Mouse (Mus musculus) urinary bladder, adult 2 months (tissue): ENCODE measurements around the gene Rab3b. TPM values are rescaled to one million over a fixed set of nuclear protein-coding genes. Genes with fewer than 3 reads are reported as not detected.
"Not testable (repeated sequence)": the region's sequence is repeated elsewhere in the genome, so short reads cannot be mapped to it uniquely, and the experiment has no call there.

Experiments used
- DNase-seq: peaks from one replicate; pipeline ENCODE4 v3.0.0; 2022; ENCODE audit warnings: low spot score
- polyA plus RNA-seq: library from polyadenylated mRNA; depleted of rRNA; stranded (reverse); fragments of >200 nt; gene quantifications from 2 replicates; pipeline ENCODE4 v1.2.3, GENCODE M21; 2012

Rab3b gene
- polyA plus RNA-seq, 1 experiment = 3.3 TPM

GRCm38 (mm10) chr4:108890876-108891275, 12.0 kb downstream of the Rab3b start:
- DNase-seq = no peak

DNA sequence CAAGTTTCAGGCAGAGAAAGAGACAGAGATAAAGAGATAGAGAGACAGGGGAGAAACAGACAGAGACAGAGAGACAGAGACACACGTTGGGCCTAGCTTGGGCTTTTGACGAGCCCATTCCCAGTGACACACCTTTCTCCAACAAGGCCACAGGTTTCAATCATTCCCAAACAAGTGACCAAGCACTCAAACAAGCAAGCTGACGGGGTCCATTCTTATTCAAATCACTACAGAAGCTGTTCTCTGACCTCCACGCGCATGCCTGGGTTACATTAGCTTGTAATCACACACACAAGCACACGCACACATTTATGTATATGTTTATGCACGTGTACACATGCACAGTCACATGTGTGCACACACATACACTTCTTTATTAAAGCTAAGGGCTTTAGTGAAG, 21.6 kb downstream of the Rab3b start:
- DNase-seq = no peak

DNA sequence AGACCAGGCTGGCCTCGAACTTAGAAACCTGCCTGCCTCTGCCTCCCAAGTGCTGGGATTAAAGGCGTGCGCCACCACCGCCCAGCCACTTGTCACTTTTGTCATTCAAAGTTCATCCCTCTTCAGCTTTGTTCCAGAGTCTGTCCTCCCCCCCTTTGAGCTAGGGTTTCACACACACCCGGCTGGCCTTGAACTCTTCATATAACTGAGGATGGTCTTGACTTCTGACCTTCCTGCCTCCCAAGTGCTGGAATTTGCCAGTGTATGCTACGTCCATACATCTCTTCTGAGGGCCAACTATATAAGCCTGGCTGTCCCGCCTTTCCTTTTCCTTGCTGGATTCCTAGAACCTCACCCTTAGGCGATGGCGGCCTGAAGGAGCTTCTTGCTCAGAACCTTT, 24.0 kb downstream of the Rab3b start:
- DNase-seq = no peak

DNA sequence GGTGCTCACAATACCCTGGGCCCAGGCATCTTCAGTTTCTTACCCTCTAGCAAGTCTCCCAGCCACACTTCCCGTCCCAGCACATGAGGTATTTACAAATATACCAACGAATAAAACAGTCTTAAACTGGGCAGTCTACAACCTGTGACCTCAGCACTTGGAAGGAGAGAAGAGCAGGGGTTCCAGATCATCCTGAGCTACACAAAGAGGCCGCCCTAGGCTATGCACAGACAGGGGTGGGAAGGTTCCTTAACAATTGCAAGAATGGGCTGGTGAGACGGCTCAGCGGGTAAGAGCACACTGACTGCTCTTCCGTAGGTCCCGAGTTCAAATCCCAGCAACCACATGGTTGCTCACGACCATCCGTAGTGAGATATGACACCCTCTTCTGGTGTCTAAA, 24.5 kb downstream of the Rab3b start:
- DNase-seq = no peak

GRCm38 (mm10) chr4:108904076-108904475, 25.2 kb downstream of the Rab3b start:
- DNase-seq = no peak

GRCm38 (mm10) chr4:108904790-108905189, 25.9 kb downstream of the Rab3b start:
- no peak for DNase-seq

- no peak for DNase-seq
These were observed 27.0 kb downstream of the Rab3b start for GRCm38 (mm10) chr4:108905859-108906258.

DNA sequence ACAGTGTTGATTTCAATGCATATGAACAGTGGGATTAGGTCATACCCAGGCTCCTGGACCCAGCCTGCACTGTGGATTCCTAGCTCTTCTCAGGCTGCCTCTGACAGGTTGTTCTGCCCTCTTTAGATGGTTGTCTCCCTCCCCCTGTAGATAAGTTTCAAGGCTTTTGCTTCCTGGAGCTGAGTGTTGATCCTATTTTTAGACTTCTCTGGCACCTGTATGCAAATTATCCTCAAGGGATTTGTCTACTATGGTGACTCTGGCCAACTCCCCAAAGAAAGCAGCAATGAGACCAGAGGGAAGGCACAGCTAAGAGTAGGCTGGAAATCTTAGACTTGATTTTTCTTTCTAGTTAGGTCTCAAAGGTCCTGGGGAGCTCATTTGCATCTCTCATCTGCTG, 28.6 kb downstream of the Rab3b start:
- DNase-seq = no peak

- DNase-seq = no peak
These were observed 31.1 kb downstream of the Rab3b start for GRCm38 (mm10) chr4:108909872-108910425.

DNA sequence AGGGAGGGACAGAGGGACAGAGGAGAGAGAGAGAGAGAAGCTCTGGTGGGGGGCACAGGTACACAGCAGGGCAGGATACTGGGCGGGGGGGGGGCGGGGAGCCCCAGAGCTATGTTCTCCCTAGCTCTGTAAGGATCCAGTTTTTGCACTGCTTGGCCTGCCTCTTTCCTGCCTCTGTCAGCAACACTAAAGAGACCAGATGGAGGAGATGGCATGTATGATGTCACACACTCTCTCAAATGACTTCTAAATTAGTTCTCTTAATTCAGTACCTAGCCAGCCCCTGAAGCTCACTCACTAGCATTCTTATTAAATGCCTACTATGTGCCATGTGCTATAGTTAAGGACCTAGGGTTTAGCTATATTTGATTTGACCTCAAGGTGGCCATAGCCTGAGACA, 33.0 kb downstream of the Rab3b start:
- DNase-seq = no peak

- no peak for DNase-seq
These were observed 34.3 kb downstream of the Rab3b start for GRCm38 (mm10) chr4:108913180-108913579.

- DNase-seq = no peak
These were observed 35.5 kb downstream of the Rab3b start for GRCm38 (mm10) chr4:108914391-108914790.

- no peak for DNase-seq
These were observed 36.2 kb downstream of the Rab3b start for GRCm38 (mm10) chr4:108915101-108915500.

GRCm38 (mm10) chr4:108917654-108918053, 38.8 kb downstream of the Rab3b start:
- no peak for DNase-seq

- DNase-seq = not testable (repeated sequence)
These were observed 49.1 kb downstream of the Rab3b start for GRCm38 (mm10) chr4:108927945-108928344.

DNA sequence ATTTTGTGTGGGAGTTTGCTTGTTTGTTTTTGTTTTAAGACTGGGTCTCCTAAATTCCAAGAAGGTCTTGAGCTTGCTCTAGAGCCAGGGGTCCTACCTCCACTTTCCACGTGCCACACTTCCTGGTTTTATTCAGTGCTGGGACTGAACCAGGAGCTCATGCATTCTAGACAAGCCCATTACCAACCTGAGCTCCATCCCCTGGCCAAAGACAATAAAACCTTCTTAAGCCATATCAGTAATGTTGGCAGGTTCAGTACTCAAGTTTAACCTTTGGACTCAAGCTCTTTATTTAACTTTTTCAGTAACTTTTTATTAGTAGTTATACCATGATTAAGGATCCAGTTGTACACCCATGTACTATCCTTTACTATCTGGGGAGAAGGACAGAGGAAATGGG, 54.3 kb downstream of the Rab3b start:
- DNase-seq = no peak

GRCm38 (mm10) chr4:108934856-108935255, 56.0 kb downstream of the Rab3b start:
- no peak for DNase-seq

DNA sequence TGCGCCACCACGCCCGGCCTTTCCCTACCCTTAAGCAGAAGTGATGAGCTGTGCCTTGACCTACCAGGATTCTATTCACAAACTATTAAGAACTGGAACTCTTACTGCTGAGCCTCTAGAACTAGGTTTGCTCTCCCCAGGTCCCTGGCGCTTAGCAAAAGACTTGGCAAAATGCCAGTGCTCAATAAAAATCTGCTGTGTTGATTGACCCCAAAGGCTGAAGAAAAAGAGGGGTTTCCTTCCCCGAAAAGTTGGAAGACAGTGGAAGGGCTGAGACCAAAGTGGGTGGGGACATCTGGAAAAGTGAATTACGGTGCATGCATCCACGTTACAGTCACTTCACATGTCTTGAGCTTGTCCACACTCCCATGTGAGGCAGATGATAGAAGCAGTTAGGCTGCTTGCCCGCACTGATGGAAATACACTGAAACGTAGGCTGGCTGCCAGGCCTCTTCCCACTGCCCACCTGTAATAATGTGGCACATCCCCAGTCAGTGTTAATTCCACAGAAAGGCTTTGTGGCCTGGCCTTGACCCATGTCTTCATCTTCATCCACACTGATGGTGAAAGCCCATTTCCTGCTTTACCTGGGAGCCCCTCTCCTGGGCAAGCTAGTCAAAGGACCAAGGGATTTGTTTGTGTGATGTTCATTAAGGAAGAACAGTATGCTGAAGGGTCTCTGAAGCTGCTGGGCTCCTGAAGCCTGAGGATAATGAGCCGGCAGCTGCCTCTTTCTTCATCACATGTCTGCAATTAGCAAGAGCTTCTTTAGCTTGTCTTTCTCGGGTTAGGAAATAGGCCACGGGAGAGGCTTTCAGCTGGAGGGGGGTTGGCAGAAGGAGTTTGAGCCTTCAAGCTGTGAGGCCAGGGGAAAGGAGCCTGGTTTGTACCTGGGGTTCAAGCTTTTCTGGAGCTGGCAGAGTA, 59.2 kb downstream of the Rab3b start:
- no peak for DNase-seq

DNA sequence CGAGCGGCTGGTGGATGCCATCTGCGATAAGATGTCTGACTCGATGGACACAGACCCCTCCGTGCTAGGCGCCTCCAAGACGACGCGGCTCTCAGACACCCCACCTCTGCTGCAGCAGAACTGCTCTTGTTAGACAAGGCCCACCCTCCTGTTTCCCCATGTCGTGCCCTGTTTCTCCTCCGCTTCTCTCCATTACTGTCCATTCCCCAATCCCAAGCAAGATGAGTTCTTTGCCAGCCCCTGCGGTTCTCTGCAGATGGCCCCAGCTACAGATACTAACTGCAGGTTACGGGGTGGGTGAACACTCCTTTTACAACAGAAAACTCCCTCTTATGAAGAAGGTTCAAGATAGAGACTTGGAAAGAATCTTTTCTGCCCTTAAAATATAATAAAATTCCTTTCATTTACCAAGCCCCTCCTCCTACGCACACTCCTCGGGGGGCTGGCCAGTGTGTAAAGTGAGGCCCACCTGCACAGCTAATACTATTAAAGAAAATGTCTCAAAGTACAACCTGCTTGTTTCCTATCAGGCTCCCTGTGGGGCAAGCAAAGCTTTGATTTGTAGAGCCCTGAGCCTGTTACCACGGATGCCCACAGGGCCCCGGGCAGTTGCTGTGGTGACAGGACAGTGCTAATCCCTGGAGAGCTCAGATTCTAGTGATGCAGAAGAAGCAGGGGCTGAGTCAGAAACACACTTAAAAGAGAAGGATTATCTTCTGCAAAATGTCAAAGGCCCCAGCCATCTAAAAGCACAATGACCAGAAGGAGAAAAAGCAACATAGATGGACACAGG, 62.0 kb downstream of the Rab3b start:
- DNase-seq = no peak

GRCm38 (mm10) chr4:108942171-108942570, 63.3 kb downstream of the Rab3b start:
- DNase-seq = no peak

DNA sequence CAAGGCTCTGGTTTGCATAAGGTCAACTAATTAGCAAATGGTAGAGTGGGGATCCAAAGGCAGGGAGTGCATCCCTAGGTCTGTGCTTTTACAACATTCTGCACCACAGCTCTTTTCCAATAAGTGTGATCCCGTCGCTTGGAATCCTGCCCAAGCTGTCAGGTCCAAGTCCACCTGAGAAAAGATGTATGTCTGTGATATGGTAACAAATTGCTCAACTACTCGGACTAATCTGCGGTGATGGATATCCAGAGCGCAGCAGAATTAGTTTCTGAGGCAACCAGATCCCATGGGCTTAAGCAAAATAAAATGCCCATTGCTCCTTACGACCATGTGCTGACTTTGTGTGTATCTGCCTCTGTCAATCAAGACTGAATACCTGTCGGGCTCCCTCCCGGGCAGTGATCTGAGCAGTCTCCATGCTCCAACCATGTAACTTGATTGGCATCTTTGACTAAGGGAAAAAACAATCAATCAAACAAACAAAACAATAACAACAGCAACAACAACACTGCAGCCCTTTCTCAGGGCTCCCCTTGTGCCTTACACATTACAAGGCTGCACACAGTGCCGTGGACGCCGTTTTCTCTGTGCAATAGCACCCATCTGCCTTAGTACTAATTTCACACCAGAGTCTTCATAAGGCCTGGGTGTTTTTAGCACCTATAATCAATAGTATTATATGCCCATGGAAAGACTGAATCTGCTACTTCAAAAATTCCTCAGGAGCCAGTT, 64.3 kb downstream of the Rab3b start:
- no peak for DNase-seq

- DNase-seq = no peak
These were observed 70.3 kb downstream of the Rab3b start for GRCm38 (mm10) chr4:108949168-108949567.
